Mouse (Mus musculus): ENCODE data around the gene Cdh26.

Gene Cdh26

DNA sequence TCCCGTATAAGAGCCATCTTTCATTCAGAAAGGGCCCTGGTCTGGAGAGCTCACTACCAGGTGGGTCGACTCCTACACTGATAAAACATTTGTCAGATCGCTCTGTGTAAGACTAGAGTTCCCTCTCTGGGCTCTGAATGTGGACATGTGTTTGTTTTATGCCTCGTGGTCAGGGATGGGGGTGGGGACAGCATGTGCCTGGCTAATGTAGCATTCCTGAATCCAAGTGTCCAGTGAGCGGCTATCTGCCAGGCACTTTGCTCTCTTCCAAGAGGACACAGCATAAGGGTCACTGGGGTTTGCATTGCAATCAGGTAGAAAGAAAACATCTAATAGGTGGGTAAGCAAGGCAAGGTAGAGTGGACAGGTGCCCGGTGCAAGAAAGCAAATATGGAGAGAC is 77.9 kb downstream of the Cdh26 start:
- no peak for DNase-seq (ENCODE audit: low read depth)

GRCm38 (mm10) chr2:178513043-178513442 is 82.7 kb downstream of the Cdh26 start:
- DNase-seq (ENCODE audit: low read depth) = no peak

- peak; percentile 20 for DNase-seq (ENCODE audit: low read depth)
Measured at GRCm38 (mm10) chr2:178513636-178514071, 83.3 kb downstream of the Cdh26 start.

- no peak for DNase-seq (ENCODE audit: low read depth)
Measured at GRCm38 (mm10) chr2:178516421-178516820, 86.1 kb downstream of the Cdh26 start.

DNA sequence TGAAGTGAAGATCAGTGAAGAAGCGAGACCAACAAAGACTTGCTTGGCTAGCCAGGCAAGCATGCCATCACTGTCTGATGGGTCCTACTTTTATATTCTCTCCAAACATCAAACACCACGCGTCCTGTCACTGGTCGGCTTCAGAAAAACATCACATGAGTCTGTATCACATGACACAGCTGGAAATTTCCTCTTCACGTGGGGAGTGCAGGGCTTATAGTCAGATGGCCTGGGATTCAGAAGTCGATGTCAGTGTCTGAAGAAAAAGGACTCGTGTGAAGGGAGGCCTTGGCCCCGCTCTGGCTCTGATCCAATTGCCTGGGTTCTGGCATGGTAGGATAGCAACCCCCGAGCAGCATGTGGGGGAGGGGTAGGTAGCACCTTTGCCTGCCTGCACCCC is 86.6 kb downstream of the Cdh26 start:
- DNase-seq (ENCODE audit: low read depth) = no peak

DNA sequence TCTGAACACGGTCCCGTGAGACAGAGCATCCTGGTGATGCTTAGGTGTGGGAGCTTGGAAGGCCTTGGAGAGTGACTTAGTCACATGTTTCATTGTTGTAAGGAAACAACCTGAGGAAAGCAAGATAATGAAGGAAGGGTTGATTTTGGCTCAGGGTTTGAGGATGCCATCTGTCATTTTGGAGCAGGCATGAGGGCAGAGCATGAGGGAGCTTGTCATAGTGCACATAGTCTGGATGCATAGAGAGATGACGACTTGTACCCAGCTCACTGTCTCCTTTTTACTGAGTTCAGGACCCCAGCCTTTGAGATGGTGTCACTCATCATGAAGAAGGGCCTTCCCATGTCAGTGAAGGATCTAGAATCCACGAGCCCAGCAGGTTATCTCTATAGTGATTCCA is 89.0 kb downstream of the Cdh26 start:
- no peak for DNase-seq (ENCODE audit: low read depth)

DNA sequence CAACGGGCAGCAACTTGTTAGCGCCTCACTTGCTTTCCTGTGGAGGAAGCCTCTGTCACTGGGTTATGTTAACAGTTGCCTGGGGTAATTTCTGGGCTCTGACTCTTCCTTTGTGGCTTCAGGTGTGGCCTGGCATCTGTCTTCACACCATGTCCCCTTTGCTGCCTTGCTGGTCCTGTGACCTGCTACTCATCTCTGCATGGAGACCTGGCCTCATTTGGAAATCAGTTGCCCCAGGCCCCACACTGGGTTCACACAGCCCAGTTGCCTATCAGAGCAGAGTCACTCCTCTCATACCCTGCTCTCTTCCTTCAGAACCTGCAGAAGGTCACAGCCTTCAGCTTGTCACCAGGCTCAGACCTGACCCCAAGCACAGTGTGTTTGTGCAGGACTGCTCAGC is 89.9 kb downstream of the Cdh26 start:
- no peak for DNase-seq (ENCODE audit: low read depth)

- no peak for DNase-seq (ENCODE audit: low read depth)
Measured at GRCm38 (mm10) chr2:178522331-178522730, 92.0 kb downstream of the Cdh26 start.

- no peak for DNase-seq (ENCODE audit: low read depth)
Measured at GRCm38 (mm10) chr2:178522786-178523185, 92.5 kb downstream of the Cdh26 start.

DNA sequence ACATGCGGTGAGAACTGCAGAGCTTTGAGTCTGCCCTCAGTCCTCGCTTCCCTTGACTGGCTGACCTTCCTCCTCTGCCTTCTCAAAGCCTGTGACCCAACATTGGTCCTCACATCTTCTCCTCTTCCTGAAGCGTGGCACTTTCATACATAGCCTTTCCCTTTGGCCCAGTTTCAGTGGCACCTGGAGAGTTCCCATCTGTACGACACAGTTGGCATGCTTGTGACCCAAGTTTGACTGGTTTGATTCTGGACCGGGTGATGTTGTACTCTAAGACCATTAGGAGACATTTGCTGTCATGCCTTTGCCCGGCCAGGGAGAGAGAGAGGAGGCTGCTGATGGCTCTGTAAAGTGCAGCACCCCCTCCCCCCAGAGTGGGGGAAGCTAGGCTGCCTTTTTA is 96.4 kb downstream of the Cdh26 start:
- no peak for DNase-seq (ENCODE audit: low read depth)

GRCm38 (mm10) chr2:178531226-178531625 is 100.9 kb downstream of the Cdh26 start:
- no peak for DNase-seq (ENCODE audit: low read depth)

DNA sequence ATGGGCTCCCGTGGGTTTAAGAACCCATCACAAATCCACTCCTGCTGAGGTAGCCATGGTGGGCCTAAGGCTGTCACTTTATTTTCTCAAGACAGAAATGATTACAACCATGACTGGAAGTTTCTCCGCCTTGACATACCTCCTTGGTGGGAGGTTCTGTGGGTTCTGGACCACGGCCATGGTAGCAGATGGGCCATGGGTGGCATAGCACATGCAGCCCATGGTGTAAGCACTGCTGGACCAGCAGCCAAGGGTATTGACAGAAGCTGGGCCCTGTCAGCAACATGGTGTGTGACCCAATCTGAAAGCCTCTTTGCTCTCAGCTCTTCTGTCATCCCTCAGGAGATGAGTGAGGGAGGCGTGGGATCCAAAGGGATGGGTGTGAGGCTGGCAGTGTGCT is 106.2 kb downstream of the Cdh26 start:
- DNase-seq (ENCODE audit: low read depth) = no peak

Data from fibroblast of lung, adult 2 months (primary cell).